Mouse (Mus musculus) spleen, adult 12 weeks (tissue): ENCODE data around the gene Triml2.

Experiments used
- DNase-seq: peaks from one replicate; pipeline ENCODE4 v3.0.0; 2022; ENCODE audit warnings: low spot score

The Triml2 gene

DNA sequence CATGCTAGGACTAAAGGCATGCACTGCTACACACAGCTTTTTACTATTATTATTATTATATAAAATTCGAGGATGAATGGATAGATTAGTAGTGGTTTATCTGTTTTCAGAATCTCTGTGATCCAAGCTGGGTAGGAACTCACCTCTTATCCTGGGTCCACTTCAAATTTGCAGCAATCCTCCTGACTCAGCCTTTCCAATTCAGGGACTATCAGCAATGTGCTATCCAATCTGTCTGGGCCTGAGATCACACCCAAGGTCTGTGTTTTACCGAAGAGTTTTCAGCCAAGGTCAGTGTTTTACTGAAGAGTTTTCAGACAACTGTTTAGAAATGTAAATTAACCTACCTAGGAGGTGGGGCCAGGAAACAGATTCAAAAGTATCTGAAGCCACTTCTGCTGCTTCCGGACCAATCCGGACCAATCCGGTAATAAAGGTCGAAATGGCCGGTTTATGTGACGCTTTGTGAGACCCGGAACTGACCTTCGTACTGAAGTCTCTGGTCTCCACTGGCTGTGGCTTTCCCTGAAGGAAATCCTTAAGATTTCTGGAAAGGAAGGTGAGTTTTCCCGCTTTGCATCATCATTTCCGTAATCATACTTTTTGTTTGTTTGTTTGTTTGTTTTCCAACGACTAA lies at the start of gene Triml2:
Gene Triml2 (plus strand): TSS at position 488 of the 637 bp plus-strand sequence.
- no peak for DNase-seq

DNA sequence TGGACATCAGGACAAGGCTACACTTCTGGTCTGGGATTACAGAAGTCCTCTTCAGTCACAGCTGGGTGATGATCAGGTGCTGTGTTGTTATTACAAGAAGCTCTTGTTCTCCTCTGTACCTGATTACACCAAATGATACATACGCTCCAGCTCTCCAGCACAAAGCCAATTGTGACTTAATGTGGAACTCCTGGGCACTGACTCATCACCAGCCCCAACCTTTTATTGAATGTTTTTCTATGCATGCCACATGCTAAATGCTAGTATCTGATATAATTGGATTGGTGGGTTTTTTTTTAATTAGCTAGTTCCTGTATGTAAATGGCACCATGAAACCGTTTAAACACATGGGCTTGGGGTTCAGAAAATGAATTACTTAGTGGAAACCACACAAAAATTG lies 39.0 kb upstream of the Triml2 start, which contains the start of gene Triml1:
Gene Triml1 (minus strand): TSS at position 101 of the 400 bp plus-strand sequence.
- no peak for DNase-seq

DNA sequence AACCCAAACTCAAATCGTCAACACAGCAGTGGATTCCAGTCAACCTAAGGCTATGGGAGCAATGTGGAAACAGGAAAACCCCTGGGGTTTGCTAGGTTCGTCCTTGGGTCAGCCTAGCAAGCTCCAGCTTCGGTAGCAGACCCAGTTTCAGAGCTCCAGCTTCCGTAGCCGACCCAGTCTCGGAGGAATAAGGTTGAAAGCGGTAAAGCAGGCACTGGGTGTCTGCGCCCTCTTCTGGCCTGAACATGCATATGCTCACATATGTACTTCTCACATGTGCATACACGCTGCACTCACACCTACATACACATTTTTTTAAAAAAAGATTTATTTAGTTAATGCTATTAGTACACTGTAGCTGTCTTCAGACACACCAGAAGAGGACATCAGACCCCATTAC lies 31.0 kb upstream of the Triml2 start:
- no peak for DNase-seq

DNA sequence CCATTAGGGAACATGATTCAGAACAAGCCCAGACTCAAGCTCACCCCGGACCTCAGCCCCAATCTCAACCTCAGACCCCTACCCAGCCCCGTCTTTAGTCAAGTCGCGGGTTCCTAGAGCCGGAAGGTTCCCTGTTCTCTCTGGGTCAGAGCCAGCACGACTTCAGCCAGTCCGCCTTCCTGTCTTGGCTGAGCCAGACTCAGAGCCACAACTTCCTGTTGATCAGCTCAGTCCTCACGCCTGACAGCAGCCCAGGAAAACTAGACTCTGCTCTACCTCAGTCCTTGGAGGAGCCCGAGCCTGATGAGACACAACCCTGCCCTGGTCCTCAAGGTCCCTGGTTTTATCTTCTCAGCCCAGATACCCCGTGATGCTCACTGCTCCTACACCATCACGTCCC lies 17.1 kb upstream of the Triml2 start:
- DNase-seq: no peak

DNA sequence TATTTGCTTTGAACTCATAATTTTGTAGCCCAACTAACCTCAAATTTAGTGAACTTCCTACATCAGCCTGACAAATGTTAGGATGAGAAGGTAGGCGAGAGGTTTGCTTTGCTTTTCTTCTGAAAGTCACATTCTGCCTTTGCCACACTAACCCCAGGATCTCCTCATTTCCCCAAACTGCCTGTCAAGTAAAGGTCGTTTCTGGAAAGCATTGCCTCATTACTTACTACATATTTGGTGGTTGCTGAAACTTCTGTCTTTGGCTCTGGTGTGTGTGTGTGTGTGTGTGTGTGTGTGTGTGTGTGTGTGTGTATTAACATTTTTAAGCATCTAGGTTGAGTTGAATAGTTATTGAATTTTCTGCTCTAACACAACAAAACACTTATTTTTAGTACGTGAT lies 15.9 kb upstream of the Triml2 start:
- DNase-seq: no peak

DNA sequence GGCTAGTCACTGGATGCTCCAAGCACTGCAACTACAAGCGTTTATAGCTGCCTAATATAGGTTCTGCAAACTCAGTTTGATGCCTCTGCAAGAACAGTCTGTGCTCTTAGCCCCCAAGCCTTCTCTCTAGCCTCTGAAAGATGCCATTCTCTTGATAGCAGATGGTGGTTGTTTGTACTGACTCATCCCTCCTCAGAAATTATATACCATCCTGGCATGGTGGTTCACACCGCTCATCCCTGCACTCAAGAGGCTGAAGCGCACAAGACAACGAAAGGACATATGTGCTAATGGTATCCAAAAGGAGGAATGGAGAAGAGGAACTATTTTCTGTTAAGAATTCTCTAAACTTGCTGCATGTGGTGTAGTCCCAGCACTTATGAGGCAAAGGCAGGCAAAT lies 12.3 kb upstream of the Triml2 start:
- DNase-seq: no peak

DNA sequence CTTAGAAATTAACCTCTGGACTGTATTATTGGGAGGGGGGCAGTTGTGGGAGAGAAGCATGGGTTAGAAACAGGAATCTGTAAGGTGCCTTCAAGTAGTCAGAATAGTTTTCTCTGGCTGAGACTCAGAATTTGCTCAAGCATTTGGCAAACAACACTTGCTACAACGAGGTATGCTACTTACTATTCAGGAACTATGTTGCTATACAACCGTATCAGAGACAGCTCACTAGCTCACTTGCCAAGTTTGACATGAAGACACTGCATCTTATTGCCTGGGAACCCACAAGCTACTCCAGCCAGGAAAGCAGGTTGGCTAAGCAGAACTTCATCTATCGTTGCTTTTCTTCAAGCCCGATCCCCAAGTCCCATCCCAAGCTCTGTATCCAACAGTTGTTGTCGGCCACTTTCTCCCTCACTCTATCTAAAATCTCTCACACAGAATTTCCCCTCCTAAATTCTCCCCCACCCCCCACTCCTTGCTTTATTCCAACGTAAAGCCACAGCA lies 11.0 kb upstream of the Triml2 start:
- DNase-seq: no peak

DNA sequence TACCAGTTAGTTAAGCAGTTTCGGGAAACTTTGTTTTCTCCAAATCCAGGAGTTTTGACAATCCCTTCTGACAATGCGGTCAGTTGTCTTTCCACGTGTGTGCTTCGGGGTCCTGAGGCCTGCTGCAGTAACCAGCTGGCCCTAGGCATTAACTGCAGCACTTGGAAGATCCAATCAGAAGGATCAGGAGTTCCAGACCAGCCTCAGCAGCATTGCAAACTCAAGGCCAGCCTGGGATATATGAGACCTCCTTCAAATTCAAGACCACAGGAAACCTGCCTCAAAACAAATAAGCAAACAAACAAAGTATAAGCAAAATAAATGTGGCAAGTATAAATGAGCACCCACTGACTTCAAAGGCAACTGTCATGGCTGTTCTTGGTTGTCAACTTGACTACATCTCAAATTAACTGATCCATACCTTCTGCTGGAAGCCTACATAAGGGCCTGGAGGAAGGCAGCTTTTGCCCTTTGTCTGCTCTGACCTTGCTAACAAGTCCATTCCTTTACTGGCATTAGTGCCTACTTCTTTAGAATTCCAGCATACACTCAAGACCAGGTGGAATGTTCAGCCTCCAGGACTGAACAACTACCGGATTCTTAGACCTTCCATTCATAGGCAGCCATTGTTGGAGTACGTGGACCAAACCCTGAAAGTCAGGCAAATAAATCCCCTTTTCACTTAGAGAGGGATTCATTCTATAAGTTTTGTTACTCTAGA lies 3.4 kb upstream of the Triml2 start:
- no peak for DNase-seq

DNA sequence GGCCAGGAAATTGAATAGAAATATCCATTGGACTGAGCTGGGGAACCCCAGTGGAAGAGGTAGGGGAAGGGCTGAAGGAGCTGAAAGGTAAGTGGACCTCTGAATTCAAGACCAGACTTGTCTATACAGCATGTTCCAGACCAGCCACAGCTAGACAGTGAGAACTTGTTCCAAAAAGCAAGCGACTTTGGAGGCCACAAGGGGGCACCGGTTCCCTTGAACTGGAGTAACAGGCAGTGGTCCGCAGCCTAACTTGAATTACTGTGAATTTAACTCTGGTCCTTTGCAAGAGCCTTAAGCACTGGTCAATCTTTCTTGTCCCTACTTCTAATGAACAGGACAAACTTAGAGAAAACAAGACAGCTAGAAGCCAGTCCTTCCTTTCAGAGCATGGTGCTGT lies 2.1 kb upstream of the Triml2 start:
- DNase-seq: no peak

DNA sequence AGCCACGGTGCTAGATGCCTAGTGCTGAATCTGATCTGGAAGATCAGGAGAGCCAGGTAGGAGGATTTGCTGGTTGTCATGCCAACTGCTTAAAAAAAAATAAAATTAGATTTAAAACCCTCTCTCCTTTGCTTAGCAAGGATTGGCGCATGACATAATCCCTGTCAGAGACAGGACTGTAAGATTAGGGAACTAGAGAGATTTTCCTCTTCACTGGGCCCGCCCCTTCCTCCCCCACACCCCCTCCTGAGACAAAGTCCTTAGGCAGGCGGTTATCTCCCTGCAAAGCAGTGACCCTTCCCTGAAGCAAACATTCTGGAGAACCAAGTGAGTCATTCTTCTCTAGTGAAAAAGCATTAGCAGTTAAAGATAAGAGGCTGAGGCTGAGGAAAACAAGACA lies 1.2 kb upstream of the Triml2 start:
- no peak for DNase-seq

DNA sequence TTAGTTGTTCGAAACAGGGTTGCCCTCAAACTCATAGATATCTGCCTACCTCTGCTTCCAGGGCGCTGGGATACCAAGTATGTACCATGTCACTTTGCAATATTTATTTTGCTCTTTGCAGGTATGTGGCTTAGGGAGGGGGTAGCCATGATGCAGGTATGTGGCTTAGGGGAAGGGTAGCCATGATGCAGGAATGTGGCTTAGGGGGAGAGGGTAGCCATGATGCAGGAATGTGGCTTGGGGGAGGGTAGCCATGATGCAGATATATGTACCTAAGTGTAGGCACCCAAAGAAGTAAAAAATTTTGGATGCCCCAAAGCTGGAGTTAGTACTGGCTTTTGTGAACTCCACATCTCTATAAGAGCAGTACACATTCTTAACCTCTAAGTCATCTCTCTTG lies 1.9 kb downstream of the Triml2 start:
- DNase-seq: no peak

DNA sequence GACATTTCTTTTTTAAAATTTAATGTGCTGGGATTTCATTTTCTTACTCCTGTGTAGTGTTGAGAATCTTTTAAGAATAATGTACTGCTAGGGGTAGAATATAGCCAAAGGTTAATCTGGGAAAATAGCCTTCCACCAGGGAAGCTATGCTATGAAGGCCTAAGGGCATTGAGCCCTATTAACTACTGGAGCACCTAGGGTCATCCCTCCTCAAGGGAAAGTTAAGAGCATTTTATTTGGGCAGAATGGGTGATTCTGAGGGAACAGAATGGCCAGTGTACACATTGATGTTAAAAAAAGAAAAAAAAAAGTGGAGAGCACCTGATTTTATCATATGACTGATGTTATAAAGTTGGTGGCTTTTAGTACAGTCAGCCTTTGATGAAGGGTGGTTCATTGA lies 35.2 kb downstream of the Triml2 start:
- DNase-seq: no peak

DNA sequence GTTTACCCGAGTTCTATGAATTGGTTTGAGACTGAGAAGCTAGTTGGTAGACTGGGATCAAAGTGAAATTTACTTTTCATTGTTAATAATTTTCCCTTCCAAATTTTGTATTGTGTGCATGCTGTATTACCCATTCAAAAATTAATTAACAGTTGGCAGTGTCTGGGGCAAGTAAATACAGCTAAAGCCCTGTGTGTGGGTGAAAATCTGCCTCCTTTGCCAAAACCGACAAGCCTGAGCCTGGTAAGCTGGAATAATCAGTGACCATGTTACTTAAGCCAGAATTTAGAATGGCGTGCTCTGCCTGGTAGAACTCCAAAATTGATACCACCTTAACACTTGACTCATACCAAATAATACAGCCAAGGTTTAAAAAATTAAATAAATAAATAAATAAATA lies 63.0 kb downstream of the Triml2 start:
- no peak for DNase-seq
